Mouse (Mus musculus): Measurements from ENCODE around the gene Gm28729. TPM values are rescaled to one million over a fixed set of nuclear protein-coding genes. Genes with fewer than 3 reads are reported as not detected.
"Not testable (repeated sequence)": the region's sequence is repeated elsewhere in the genome, so short reads cannot be mapped to it uniquely, and the experiment has no call there.

Gene Gm28729
- total RNA-seq, 2 experiments from 2014 or later, result not detected

- intact Hi-C loops (cut with DNase I), result loop anchor here (1.0 kb wide), 1 partner anchor 114 kb away; the partner anchor contains the start of gene Atp1b3
- Histone ChIP-seq H3K4me3 (peak within 1 kb of the TSS; percentile 69), H3K27ac (peak within 1 kb of the TSS; percentile 89)
- TF ChIP-seq CTCF (IDR thresholded peaks at IDR 0.05), result no peak
- DNase-seq (ENCODE audit: extremely low spot score in 1 of 2, low spot score in 2 of 2), result peak; percentile 100
Measured at GRCm38 (mm10) chr9:96478071-96478888, 46.8 kb downstream of the Gm28729 start, which contains the start of gene Rnf7. Gene Rnf7 (minus strand): TSS chr9:96478675.

GRCm38 (mm10) chr9:96472356-96472755 is 52.7 kb downstream of the Gm28729 start:
- Histone ChIP-seq H3K4me3 (no peak overlapping the region), H3K27ac (0 out of 2 replicates have a peak overlapping the region, but pooled peaks have one; percentile 1)
- intact Hi-C loops (cut with DNase I), result no loop called here
- no peak for DNase-seq (ENCODE audit: extremely low spot score in 1 of 2, low spot score in 2 of 2)
- no peak for TF ChIP-seq CTCF (IDR thresholded peaks at IDR 0.05)

GRCm38 (mm10) chr9:96471681-96472080 is 53.4 kb downstream of the Gm28729 start:
- DNase-seq (ENCODE audit: extremely low spot score in 1 of 2, low spot score in 2 of 2); intact Hi-C loops (cut with DNase I); H3K4me3 ChIP-seq; H3K27ac ChIP-seq: not testable (repeated sequence)

- intact Hi-C loops (cut with DNase I), result no loop called here
- DNase-seq (ENCODE audit: extremely low spot score in 1 of 2, low spot score in 2 of 2), result no peak
- TF ChIP-seq CTCF (IDR thresholded peaks at IDR 0.05), result no peak
- no peak overlapping the region for H3K4me3 ChIP-seq
- no peak overlapping the region for H3K27ac ChIP-seq
Measured at GRCm38 (mm10) chr9:96470266-96470974, 54.6 kb downstream of the Gm28729 start.

GRCm38 (mm10) chr9:96469556-96470265 is 55.4 kb downstream of the Gm28729 start:
- intact Hi-C loops (cut with DNase I), result no loop called here
- no peak for TF ChIP-seq CTCF (IDR thresholded peaks at IDR 0.05)
- DNase-seq (ENCODE audit: extremely low spot score in 1 of 2, low spot score in 2 of 2), result no peak
- H3K27ac ChIP-seq, result no peak overlapping the region
- H3K4me3 ChIP-seq, result no peak overlapping the region

GRCm38 (mm10) chr9:96463708-96464107 is 61.4 kb downstream of the Gm28729 start:
- no peak for DNase-seq (ENCODE audit: extremely low spot score in 1 of 2, low spot score in 2 of 2)
- TF ChIP-seq CTCF (IDR thresholded peaks at IDR 0.05), result no peak
- Histone ChIP-seq H3K27ac (peak overlapping the region; percentile 50; the same call in 1 of the 2 replicates), H3K4me3 (no peak overlapping the region)
- intact Hi-C loops (cut with DNase I), result no loop called here

- DNase-seq (ENCODE audit: extremely low spot score in 1 of 2, low spot score in 2 of 2), result no peak
- no peak overlapping the region for H3K4me3 ChIP-seq
- H3K27ac ChIP-seq, result no peak overlapping the region
- intact Hi-C loops (cut with DNase I), result no loop called here
- peak; percentile 19; the same call in 1 of the 2 replicates for TF ChIP-seq CTCF (IDR thresholded peaks at IDR 0.05)
Measured at GRCm38 (mm10) chr9:96461607-96462006, 63.5 kb downstream of the Gm28729 start.

GRCm38 (mm10) chr9:96460117-96460865 is 64.8 kb downstream of the Gm28729 start:
- TF ChIP-seq CTCF (IDR thresholded peaks at IDR 0.05), result no peak
- intact Hi-C loops (cut with DNase I), result no loop called here
- no peak overlapping the region for H3K27ac ChIP-seq
- H3K4me3 ChIP-seq, result no peak overlapping the region
- no peak for DNase-seq (ENCODE audit: extremely low spot score in 1 of 2, low spot score in 2 of 2)

GRCm38 (mm10) chr9:96455618-96456017 is 69.4 kb downstream of the Gm28729 start:
- DNase-seq (ENCODE audit: extremely low spot score in 1 of 2, low spot score in 2 of 2), result no peak
- no peak overlapping the region for H3K4me3 ChIP-seq

GRCm38 (mm10) chr9:96452956-96453355 is 72.1 kb downstream of the Gm28729 start:
- DNase-seq (ENCODE audit: extremely low spot score in 1 of 2, low spot score in 2 of 2), result no peak
- no peak overlapping the region for H3K4me3 ChIP-seq
- intact Hi-C loops (cut with DNase I), result no loop called here
- no peak overlapping the region for H3K27ac ChIP-seq
- TF ChIP-seq CTCF (IDR thresholded peaks at IDR 0.05), result no peak

More at GRCm38 (mm10) chr9:96455618-96456017, 69.4 kb downstream of the Gm28729 start:
- no peak for TF ChIP-seq CTCF (IDR thresholded peaks at IDR 0.05)
- no peak overlapping the region for H3K27ac ChIP-seq
- intact Hi-C loops (cut with DNase I), result no loop called here
